Mouse (Mus musculus): ENCODE measurements around the gene Ttc24. TPM values are rescaled to one million over a fixed set of nuclear protein-coding genes. Genes with fewer than 3 reads are reported as not detected.

Gene Ttc24
- polyA plus RNA-seq (2014; fragmentation: Nextera tagmentation; extraction: Ambion mirVana) = 0.08 and 0.11 TPM in 2 replicates

DNA sequence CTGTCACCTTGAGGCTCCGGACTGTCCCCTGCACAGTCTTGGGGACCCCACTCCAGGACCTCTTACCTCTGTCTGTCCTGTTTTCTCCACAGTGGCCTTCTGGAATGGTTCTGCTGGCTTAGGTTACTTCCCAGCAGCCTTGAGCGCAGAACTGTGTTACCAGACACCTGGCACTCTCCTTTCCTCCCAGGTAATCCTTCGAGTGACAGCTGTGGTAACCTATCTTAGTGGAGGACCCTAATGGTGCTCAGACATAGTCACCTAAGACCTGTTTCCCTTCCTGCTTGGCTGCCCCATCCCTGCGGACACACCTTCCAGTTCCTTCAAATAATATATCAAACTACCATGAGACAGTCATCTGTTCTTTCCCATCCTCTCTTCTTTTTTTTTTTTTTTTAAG is at the start of gene Ttc24:
TSS of gene Ttc24 (minus strand) at position 101 of the 400 bp plus-strand sequence.
- no peak within 1 kb of the TSS for H3K9ac ChIP-seq (replicated peaks; ENCODE audit: low read length)
- H3K27ac ChIP-seq (replicated peaks; ENCODE audit: low read depth, low read length) = no peak within 1 kb of the TSS
- no peaks in the 10 kb centered on the region for H3K27me3 ChIP-seq (ENCODE audit: control insufficient read depth, insufficient read depth, low read length)
- WGBS = 73% methylated on average over 4 of the region's 4 CpGs
- DNase-seq (ENCODE audit: low spot score) (no peak), ATAC-seq (replicated peaks; ENCODE audit: insufficient number of reproducible peaks, low FRiP score, low TSS enrichment, low read depth) (no peak)
- no peak within 1 kb of the TSS for H3K4me3 ChIP-seq (ENCODE audit: low read depth, low read length)
- H3K4me2 ChIP-seq (ENCODE audit: low read depth, low read length) = no peak within 1 kb of the TSS
- H3K9me3 ChIP-seq (replicated peaks; ENCODE audit: control insufficient read depth, low read length) = no peaks in the 10 kb centered on the region
- H3K36me3 ChIP-seq (replicated peaks; ENCODE audit: control insufficient read depth, insufficient read depth, low read depth, low read length) = no peaks in the 10 kb centered on the region
- no peaks in the 10 kb centered on the region for H3K4me1 ChIP-seq (ENCODE audit: control insufficient read depth, insufficient read depth, low read length)

DNA sequence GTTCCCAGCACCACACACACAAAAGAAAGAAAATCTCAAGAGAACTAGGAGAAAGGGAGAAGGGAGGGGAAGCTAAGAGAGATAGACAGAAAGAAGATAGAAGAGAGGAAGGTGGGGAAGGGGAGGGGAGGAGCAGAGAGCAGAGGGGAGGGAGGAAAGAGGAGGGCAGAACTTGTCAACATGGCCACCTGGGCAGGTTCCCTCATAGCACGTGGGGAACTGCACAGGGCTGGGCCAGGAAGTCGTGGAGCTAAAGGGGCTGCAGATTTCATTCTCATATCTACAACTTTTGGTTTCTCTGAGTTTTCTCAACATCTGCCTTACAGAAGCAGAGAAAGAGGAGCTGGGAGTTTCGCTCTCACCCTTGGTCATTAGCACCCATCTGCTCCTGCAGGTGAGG is 49.5 kb upstream of the Ttc24 start:
- H3K4me2 ChIP-seq (ENCODE audit: low read depth, low read length) = no peak overlapping the region
- H3K27ac ChIP-seq (replicated peaks; ENCODE audit: low read depth, low read length) = no peak overlapping the region
- H3K9ac ChIP-seq (replicated peaks; ENCODE audit: low read length) = no peak overlapping the region
- no peaks in the 10 kb centered on the region for H3K36me3 ChIP-seq (replicated peaks; ENCODE audit: control insufficient read depth, insufficient read depth, low read depth, low read length)
- no peaks in the 10 kb centered on the region for H3K4me1 ChIP-seq (ENCODE audit: control insufficient read depth, insufficient read depth, low read length)
- ATAC-seq (replicated peaks; ENCODE audit: insufficient number of reproducible peaks, low FRiP score, low TSS enrichment, low read depth) = no peak
- H3K4me3 ChIP-seq (ENCODE audit: low read depth, low read length) = no peak overlapping the region
- no peaks in the 10 kb centered on the region for H3K9me3 ChIP-seq (replicated peaks; ENCODE audit: control insufficient read depth, low read length)
- WGBS = 65% methylated on average over 3 of the region's 3 CpGs
- H3K27me3 ChIP-seq (ENCODE audit: control insufficient read depth, insufficient read depth, low read length) = no peaks in the 10 kb centered on the region
- DNase-seq (ENCODE audit: low spot score) = no peak

DNA sequence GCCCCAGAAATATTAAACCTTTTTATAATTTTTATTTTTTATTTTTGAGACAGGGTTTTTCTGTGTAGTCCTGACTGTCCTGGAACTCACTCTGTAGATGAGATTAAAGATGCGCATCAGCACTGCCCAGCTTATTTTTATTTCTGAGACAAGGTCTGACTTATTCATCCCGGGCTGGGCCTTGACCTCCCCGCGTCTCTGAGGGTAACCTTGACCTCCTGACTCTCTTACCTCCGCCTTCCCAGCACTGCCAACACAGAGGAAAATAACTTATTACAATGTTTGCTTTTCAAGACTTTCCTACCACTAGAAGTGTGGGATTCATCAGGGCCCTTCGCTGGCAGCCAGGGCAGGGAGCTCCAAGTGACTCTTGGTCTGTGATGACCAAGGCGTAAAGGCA is 48.1 kb upstream of the Ttc24 start:
- no peaks in the 10 kb centered on the region for H3K4me1 ChIP-seq (ENCODE audit: control insufficient read depth, insufficient read depth, low read length)
- H3K27me3 ChIP-seq (ENCODE audit: control insufficient read depth, insufficient read depth, low read length) = no peaks in the 10 kb centered on the region
- no peak for DNase-seq (ENCODE audit: low spot score)
- no peak overlapping the region for H3K27ac ChIP-seq (replicated peaks; ENCODE audit: low read depth, low read length)
- no peak overlapping the region for H3K4me3 ChIP-seq (ENCODE audit: low read depth, low read length)
- H3K36me3 ChIP-seq (replicated peaks; ENCODE audit: control insufficient read depth, insufficient read depth, low read depth, low read length) = no peaks in the 10 kb centered on the region
- no peak overlapping the region for H3K4me2 ChIP-seq (ENCODE audit: low read depth, low read length)
- H3K9me3 ChIP-seq (replicated peaks; ENCODE audit: control insufficient read depth, low read length) = no peaks in the 10 kb centered on the region
- no peak overlapping the region for H3K9ac ChIP-seq (replicated peaks; ENCODE audit: low read length)
- WGBS = 79% methylated on average over 7 of the region's 7 CpGs
- ATAC-seq (replicated peaks; ENCODE audit: insufficient number of reproducible peaks, low FRiP score, low TSS enrichment, low read depth) = no peak

DNA sequence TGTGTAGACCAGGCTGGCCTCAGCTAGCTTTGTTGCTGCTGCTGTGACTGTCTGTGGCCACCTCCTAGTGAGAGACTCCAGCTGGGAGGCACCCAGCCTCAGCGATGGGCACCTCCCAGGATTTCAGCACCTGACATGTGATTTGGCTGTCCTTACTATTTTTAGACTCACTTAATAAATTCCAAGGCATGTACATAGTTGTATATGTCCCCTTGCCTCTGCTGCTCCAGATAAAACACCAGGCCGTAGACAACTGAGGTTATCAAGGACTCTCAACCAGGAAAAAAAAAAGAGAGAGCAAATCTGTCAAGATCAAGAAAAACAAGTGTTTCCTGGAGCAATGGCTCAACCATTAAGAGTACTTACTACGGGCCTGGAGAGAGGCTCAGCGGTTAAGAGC is 47.1 kb upstream of the Ttc24 start:
- ATAC-seq (replicated peaks; ENCODE audit: insufficient number of reproducible peaks, low FRiP score, low TSS enrichment, low read depth) (no peak), DNase-seq (ENCODE audit: low spot score) (no peak)
- Histone ChIP-seq H3K27me3 (ENCODE audit: control insufficient read depth, insufficient read depth, low read length) (no peaks in the 10 kb centered on the region), H3K4me1 (ENCODE audit: control insufficient read depth, insufficient read depth, low read length) (no peaks in the 10 kb centered on the region), H3K9me3 (replicated peaks; ENCODE audit: control insufficient read depth, low read length) (no peaks in the 10 kb centered on the region), H3K27ac (replicated peaks; ENCODE audit: low read depth, low read length) (no peak overlapping the region), H3K9ac (replicated peaks; ENCODE audit: low read length) (no peak overlapping the region), H3K36me3 (replicated peaks; ENCODE audit: control insufficient read depth, insufficient read depth, low read depth, low read length) (peaks cover under 1% of the 10 kb centered on the region), H3K4me2 (ENCODE audit: low read depth, low read length) (no peak overlapping the region), H3K4me3 (ENCODE audit: low read depth, low read length) (no peak overlapping the region)
- WGBS = 77% methylated on average over 4 of the region's 4 CpGs

DNA sequence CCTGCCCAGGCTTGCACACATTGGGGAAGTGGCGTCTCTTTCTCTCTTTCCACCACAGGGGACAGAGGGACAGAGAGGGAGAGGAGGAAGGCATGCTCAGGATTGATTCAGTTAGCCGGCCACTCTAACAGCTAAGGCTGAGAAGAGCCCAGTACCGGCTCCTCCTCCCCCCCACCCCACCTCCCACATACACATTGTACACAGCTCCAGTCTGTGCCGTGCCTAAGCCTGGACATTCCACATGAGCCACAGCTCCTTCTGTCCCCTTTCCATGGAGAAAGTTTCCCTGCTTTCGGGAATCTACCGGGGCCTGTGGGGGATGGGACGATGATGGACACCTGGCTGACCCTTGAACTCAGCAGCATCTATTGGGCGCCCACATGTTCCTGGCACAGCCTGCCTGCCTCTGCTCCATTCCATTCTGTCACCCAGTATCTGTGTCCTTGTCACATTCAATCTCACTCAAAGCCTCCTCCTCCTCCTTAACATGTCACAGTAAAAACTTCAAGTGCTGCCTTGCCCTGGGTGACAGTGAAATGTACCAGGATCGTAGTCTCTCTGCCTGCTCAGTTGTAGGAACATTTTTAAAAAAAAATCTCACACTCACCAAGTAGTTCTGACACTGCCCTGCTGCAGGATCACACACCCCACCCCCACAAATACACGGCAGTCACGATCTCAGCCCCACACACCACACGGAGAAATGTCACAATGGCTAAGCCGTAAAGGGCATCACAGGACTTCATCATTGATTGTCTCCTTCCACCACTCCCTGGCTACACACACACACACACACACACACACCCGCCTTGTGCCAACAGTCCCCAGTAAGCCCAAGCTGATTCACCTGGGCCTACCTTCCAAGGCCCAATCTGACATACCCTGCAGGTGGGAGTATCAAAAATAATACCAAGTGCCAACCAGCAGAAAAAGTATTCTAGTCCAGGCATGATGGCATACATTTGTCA is 43.3 kb upstream of the Ttc24 start:
- Histone ChIP-seq H3K27ac (replicated peaks; ENCODE audit: low read depth, low read length) (no peak overlapping the region), H3K4me3 (ENCODE audit: low read depth, low read length) (no peak overlapping the region), H3K36me3 (replicated peaks; ENCODE audit: control insufficient read depth, insufficient read depth, low read depth, low read length) (peaks cover 3% of the 10 kb centered on the region), H3K9ac (replicated peaks; ENCODE audit: low read length) (no peak overlapping the region), H3K9me3 (replicated peaks; ENCODE audit: control insufficient read depth, low read length) (no peaks in the 10 kb centered on the region), H3K4me1 (ENCODE audit: control insufficient read depth, insufficient read depth, low read length) (no peaks in the 10 kb centered on the region), H3K27me3 (ENCODE audit: control insufficient read depth, insufficient read depth, low read length) (no peaks in the 10 kb centered on the region), H3K4me2 (ENCODE audit: low read depth, low read length) (no peak overlapping the region)
- WGBS = 77% methylated on average over 14 of the region's 14 CpGs
- ATAC-seq (replicated peaks; ENCODE audit: insufficient number of reproducible peaks, low FRiP score, low TSS enrichment, low read depth) (no peak), DNase-seq (ENCODE audit: low spot score) (no peak)

DNA sequence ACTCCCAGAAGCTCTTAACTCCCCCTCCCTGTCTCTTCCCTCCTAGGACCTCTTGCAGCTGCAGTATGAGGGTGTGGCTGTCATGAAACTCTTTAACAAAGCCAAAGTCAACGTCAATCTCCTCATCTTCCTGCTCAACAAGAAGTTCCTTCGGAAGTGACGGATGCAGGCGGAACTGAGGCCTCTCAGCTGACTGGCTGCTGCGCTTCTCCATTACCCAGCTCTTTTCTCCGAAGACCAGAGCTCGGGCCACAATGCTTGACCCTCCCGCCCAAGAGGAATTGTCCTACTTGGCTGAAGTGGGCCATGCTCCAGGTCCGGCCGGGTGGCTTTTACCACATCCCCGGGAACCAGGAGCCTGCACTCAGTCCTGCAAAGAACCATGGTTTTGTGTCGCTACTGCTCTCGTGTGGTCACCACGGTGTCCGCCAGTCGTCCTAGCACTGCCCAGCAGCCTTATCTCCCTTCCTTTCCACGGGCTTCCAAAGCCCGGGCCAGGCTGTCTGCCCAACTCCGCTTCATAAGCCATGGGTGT is 42.1 kb upstream of the Ttc24 start:
- Histone ChIP-seq H3K9me3 (replicated peaks; ENCODE audit: control insufficient read depth, low read length) (no peaks in the 10 kb centered on the region), H3K4me3 (ENCODE audit: low read depth, low read length) (no peak overlapping the region), H3K27me3 (ENCODE audit: control insufficient read depth, insufficient read depth, low read length) (no peaks in the 10 kb centered on the region), H3K27ac (replicated peaks; ENCODE audit: low read depth, low read length) (no peak overlapping the region), H3K4me2 (ENCODE audit: low read depth, low read length) (no peak overlapping the region), H3K36me3 (replicated peaks; ENCODE audit: control insufficient read depth, insufficient read depth, low read depth, low read length) (peaks cover 3% of the 10 kb centered on the region), H3K9ac (replicated peaks; ENCODE audit: low read length) (no peak overlapping the region), H3K4me1 (ENCODE audit: control insufficient read depth, insufficient read depth, low read length) (no peaks in the 10 kb centered on the region)
- WGBS = 89% methylated on average over 19 of the region's 19 CpGs
- DNase-seq (ENCODE audit: low spot score) (no peak), ATAC-seq (replicated peaks; ENCODE audit: insufficient number of reproducible peaks, low FRiP score, low TSS enrichment, low read depth) (no peak)

DNA sequence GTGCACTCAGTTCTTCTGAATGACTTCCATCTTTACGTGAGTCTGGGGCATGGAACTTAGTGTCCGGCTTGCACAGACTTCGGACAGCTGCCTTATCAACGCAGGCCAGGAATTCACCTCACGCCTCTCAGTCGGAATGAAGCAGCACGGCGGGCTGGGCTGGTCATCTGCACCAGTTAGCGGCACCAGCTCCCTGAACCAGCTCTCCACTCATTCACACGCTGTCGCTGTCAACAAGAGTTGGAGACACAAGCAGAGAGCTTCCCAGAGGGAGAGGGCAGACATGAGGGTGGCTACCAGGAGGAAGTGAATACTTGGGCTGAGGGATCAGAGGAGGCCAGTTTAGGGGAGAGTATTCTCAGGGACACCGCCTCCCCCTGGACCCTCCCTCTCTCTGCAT is 36.3 kb upstream of the Ttc24 start:
- ATAC-seq (replicated peaks; ENCODE audit: insufficient number of reproducible peaks, low FRiP score, low TSS enrichment, low read depth) (no peak), DNase-seq (ENCODE audit: low spot score) (no peak)
- WGBS = 92% methylated on average over 12 of the region's 12 CpGs
- no peaks in the 10 kb centered on the region; the same call in none of the 2 replicates for H3K36me3 ChIP-seq (replicated peaks; ENCODE audit: control insufficient read depth, insufficient read depth, low read depth, low read length)
- no peaks in the 10 kb centered on the region for H3K27me3 ChIP-seq (ENCODE audit: control insufficient read depth, insufficient read depth, low read length)
- H3K4me3 ChIP-seq (ENCODE audit: low read depth, low read length) = no peak overlapping the region
- H3K27ac ChIP-seq (replicated peaks; ENCODE audit: low read depth, low read length) = no peak overlapping the region
- no peak overlapping the region for H3K9ac ChIP-seq (replicated peaks; ENCODE audit: low read length)
- H3K9me3 ChIP-seq (replicated peaks; ENCODE audit: control insufficient read depth, low read length) = no peaks in the 10 kb centered on the region
- H3K4me1 ChIP-seq (ENCODE audit: control insufficient read depth, insufficient read depth, low read length) = no peaks in the 10 kb centered on the region
- H3K4me2 ChIP-seq (ENCODE audit: low read depth, low read length) = no peak overlapping the region

DNA sequence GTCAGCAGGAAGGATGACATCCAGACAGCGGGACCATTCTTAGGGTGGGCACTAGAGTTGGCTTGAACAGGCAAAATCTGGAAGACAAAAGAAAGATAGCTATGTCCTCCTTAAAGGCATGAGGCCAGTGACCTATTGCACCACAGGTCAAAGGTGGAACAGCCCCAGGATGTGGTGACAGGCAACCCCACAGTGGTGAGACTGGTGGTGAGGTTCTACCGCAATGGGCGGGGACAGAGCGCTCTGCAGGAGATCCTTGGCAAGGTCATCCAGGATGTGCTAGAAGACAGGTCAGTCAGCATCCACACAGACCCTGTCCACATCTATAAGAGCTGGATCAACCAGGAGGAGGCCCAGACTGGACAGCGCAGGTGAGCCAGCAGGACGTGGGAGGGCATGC is 31.0 kb upstream of the Ttc24 start:
- Histone ChIP-seq H3K36me3 (replicated peaks; ENCODE audit: control insufficient read depth, insufficient read depth, low read depth, low read length) (no peaks in the 10 kb centered on the region; the same call in none of the 2 replicates), H3K9me3 (replicated peaks; ENCODE audit: control insufficient read depth, low read length) (no peaks in the 10 kb centered on the region), H3K27ac (replicated peaks; ENCODE audit: low read depth, low read length) (no peak overlapping the region), H3K4me2 (ENCODE audit: low read depth, low read length) (no peak overlapping the region), H3K9ac (replicated peaks; ENCODE audit: low read length) (no peak overlapping the region), H3K4me1 (ENCODE audit: control insufficient read depth, insufficient read depth, low read length) (no peaks in the 10 kb centered on the region), H3K27me3 (ENCODE audit: control insufficient read depth, insufficient read depth, low read length) (no peaks in the 10 kb centered on the region), H3K4me3 (ENCODE audit: low read depth, low read length) (no peak overlapping the region)
- ATAC-seq (replicated peaks; ENCODE audit: insufficient number of reproducible peaks, low FRiP score, low TSS enrichment, low read depth) = no peak
- no peak for DNase-seq (ENCODE audit: low spot score)
- 88% methylated on average over 6 of the region's 6 CpGs for WGBS

Data from embryonic facial prominence, embryonic 11.5 days (tissue).